Mouse (Mus musculus) thymus, postnatal 14 days (tissue): ENCODE measurements at regions not wholly inside any gene's neighbourhood (a gene's known extent, or its start where the extent isn't known, plus 50 kb on each side); places are given as distances from the start of the nearest gene placed in this dataset.

Experiments used
- DNase-seq: peaks from one replicate; pipeline ENCODE4 v3.0.0; 2021

- DNase-seq, result peak; percentile 37
Observed at GRCm38 (mm10) chr8:103976488-103976887, 124.9 kb upstream of the Cdh5 start.

- peak; percentile 48 for DNase-seq
Observed at GRCm38 (mm10) chr8:103978948-103979347, 122.5 kb upstream of the Cdh5 start.

- DNase-seq, result no peak
Observed at GRCm38 (mm10) chr8:103983860-103984594, 117.4 kb upstream of the Cdh5 start.

GRCm38 (mm10) chr8:103985640-103986039, 115.8 kb upstream of the Cdh5 start:
- DNase-seq, result no peak

GRCm38 (mm10) chr8:103993897-103994296, 107.5 kb upstream of the Cdh5 start:
- DNase-seq, result no peak

- no peak for DNase-seq
Observed at GRCm38 (mm10) chr8:103998143-103998542, 103.3 kb upstream of the Cdh5 start.

GRCm38 (mm10) chr8:104007209-104007608, 94.2 kb upstream of the Cdh5 start:
- DNase-seq, result no peak

- no peak for DNase-seq
Observed at GRCm38 (mm10) chr8:104008756-104009155, 92.7 kb upstream of the Cdh5 start.

- DNase-seq, result no peak
Observed at GRCm38 (mm10) chr8:104009306-104009705, 92.1 kb upstream of the Cdh5 start.

GRCm38 (mm10) chr8:104022231-104022630, 79.2 kb upstream of the Cdh5 start:
- no peak for DNase-seq

- DNase-seq, result no peak
Observed at GRCm38 (mm10) chr8:104022691-104023509, 78.5 kb upstream of the Cdh5 start.

GRCm38 (mm10) chr8:104027161-104027821, 74.1 kb upstream of the Cdh5 start:
- peak; percentile 25 for DNase-seq

GRCm38 (mm10) chr8:104028626-104029025, 72.8 kb upstream of the Cdh5 start:
- DNase-seq, result peak; percentile 81

GRCm38 (mm10) chr8:104032179-104032578, 69.2 kb upstream of the Cdh5 start:
- peak; percentile 55 for DNase-seq

- no peak for DNase-seq
Observed at GRCm38 (mm10) chr8:104033148-104033547, 68.3 kb upstream of the Cdh5 start.

GRCm38 (mm10) chr8:104034286-104034685, 67.1 kb upstream of the Cdh5 start:
- DNase-seq, result no peak

GRCm38 (mm10) chr8:104036580-104037477, 64.6 kb upstream of the Cdh5 start:
- DNase-seq, result no peak

- DNase-seq, result no peak
Observed at GRCm38 (mm10) chr8:104037611-104038010, 63.8 kb upstream of the Cdh5 start.

- DNase-seq, result peak; percentile 75
Observed at GRCm38 (mm10) chr8:104039526-104039925, 61.9 kb upstream of the Cdh5 start.

- DNase-seq, result peak; percentile 39
Observed at GRCm38 (mm10) chr8:104041522-104041921, 59.9 kb upstream of the Cdh5 start.

- DNase-seq, result peak; percentile 89
Observed at GRCm38 (mm10) chr8:104042434-104042833, 59.0 kb upstream of the Cdh5 start.

GRCm38 (mm10) chr8:104048037-104048436, 53.4 kb upstream of the Cdh5 start:
- no peak for DNase-seq

- DNase-seq, result no peak
Observed at GRCm38 (mm10) chr8:104049181-104049580, 52.2 kb upstream of the Cdh5 start.
